Mouse (Mus musculus): ENCODE measurements around the gene Gabrr2. TPM values are rescaled to one million over a fixed set of nuclear protein-coding genes. Genes with fewer than 3 reads are reported as not detected.

Gene Gabrr2
- polyA plus RNA-seq, 1 experiment: not detected

DNA sequence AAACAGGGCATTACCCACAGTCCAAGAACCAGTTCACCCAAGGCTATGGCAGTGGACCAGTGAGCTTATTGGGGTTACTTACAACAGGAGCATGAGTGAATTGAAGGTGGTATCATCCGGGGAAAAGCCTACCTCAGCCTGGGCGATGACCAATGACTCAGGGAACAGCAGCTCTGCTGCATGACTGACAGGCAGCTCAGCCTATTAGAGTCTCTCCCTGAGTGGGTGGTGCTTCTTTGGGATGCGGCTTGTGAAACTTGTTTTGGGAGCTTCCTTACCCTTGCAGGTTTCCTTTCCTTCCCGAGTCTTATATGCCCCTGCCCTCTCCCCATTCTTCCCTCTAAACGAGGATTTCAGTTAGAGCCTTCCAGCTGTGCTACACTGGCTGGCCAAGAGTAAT is 10.1 kb upstream of the Gabrr2 start:
- Histone ChIP-seq H3K27me3 (ENCODE audit: control insufficient read depth, insufficient read depth, low read length, poor library complexity, severe bottlenecking) (no peaks in the 10 kb centered on the region), H3K4me1 (ENCODE audit: control insufficient read depth, insufficient read depth, low read length) (no peaks in the 10 kb centered on the region), H3K4me3 (ENCODE audit: low read depth, low read length) (no peak overlapping the region), H3K9ac (ENCODE audit: low read depth, poor library complexity, severe bottlenecking) (no peak overlapping the region), H3K9me3 (replicated peaks; ENCODE audit: control insufficient read depth, insufficient read depth, low read length, poor library complexity, severe bottlenecking) (no peaks in the 10 kb centered on the region), H3K27ac (ENCODE audit: insufficient read depth, low read length) (no peak overlapping the region), H3K36me3 (ENCODE audit: control insufficient read depth, insufficient read depth, low read length, poor library complexity, severe bottlenecking) (no peaks in the 10 kb centered on the region)
- no peak for TF ChIP-seq CTCF (IDR thresholded peaks at IDR 0.05; ENCODE audit: low read depth, low read length)
- no peak for TF ChIP-seq POLR2A (IDR thresholded peaks at IDR 0.05; ENCODE audit: insufficient read depth, low read length)
- no peak for TF ChIP-seq EP300 (IDR thresholded peaks at IDR 0.05; ENCODE audit: insufficient read depth, low read depth, low read length)

DNA sequence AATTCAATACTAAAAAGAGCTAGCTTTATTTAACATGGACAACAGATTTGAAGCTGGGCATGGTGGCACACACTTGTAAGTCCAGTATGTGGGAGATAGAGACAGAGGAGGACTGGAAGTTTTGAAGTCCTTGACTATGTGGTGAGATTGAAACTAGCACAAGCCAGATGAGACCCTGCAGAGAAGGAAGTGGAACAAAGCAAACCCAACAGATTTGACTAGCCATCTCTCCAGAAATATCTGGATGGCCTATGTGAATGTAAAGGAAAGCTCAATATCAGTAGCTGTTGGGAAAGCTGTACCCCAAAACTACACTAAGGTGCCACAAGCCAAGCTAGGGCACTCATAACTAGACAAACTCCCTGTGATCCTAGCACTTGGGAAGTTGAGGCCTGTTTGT is 8.4 kb upstream of the Gabrr2 start:
- H3K4me1 ChIP-seq (ENCODE audit: control insufficient read depth, insufficient read depth, low read length): no peaks in the 10 kb centered on the region
- H3K27ac ChIP-seq (ENCODE audit: insufficient read depth, low read length): no peak overlapping the region
- H3K4me3 ChIP-seq (ENCODE audit: low read depth, low read length): no peak overlapping the region
- H3K27me3 ChIP-seq (ENCODE audit: control insufficient read depth, insufficient read depth, low read length, poor library complexity, severe bottlenecking): no peaks in the 10 kb centered on the region
- no peaks in the 10 kb centered on the region for H3K9me3 ChIP-seq (replicated peaks; ENCODE audit: control insufficient read depth, insufficient read depth, low read length, poor library complexity, severe bottlenecking)
- no peak overlapping the region for H3K9ac ChIP-seq (ENCODE audit: low read depth, poor library complexity, severe bottlenecking)
- TF ChIP-seq EP300 (IDR thresholded peaks at IDR 0.05; ENCODE audit: insufficient read depth, low read depth, low read length): no peak
- TF ChIP-seq POLR2A (IDR thresholded peaks at IDR 0.05; ENCODE audit: insufficient read depth, low read length): no peak
- TF ChIP-seq CTCF (IDR thresholded peaks at IDR 0.05; ENCODE audit: low read depth, low read length): no peak
- H3K36me3 ChIP-seq (ENCODE audit: control insufficient read depth, insufficient read depth, low read length, poor library complexity, severe bottlenecking): no peaks in the 10 kb centered on the region

DNA sequence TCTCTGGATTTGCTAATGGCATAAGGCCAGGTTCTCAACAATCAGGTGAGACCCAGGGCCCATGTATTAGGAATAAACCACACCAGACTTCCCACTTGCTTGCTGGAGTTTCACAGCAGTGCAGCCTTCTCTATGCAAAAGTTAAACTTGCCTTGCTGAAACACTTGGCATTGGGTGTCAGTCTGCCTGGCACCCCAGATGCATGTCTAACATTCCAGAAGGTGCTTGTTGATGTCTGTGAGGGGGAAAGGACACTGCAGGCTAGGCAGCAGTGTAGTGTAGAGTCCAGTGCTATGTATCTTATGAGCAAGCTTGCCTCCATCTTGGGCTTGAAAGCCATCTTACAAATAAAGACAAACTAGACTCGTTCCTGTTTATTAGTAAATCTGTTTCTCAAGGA is 6.5 kb upstream of the Gabrr2 start:
- no peak overlapping the region for H3K27ac ChIP-seq (ENCODE audit: insufficient read depth, low read length)
- TF ChIP-seq POLR2A (IDR thresholded peaks at IDR 0.05; ENCODE audit: insufficient read depth, low read length) (no peak), CTCF (IDR thresholded peaks at IDR 0.05; ENCODE audit: low read depth, low read length) (no peak), EP300 (IDR thresholded peaks at IDR 0.05; ENCODE audit: insufficient read depth, low read depth, low read length) (no peak)
- H3K9ac ChIP-seq (ENCODE audit: low read depth, poor library complexity, severe bottlenecking): no peak overlapping the region
- H3K4me1 ChIP-seq (ENCODE audit: control insufficient read depth, insufficient read depth, low read length): no peaks in the 10 kb centered on the region
- H3K27me3 ChIP-seq (ENCODE audit: control insufficient read depth, insufficient read depth, low read length, poor library complexity, severe bottlenecking): no peaks in the 10 kb centered on the region
- no peaks in the 10 kb centered on the region for H3K36me3 ChIP-seq (ENCODE audit: control insufficient read depth, insufficient read depth, low read length, poor library complexity, severe bottlenecking)
- no peak overlapping the region for H3K4me3 ChIP-seq (ENCODE audit: low read depth, low read length)
- H3K9me3 ChIP-seq (replicated peaks; ENCODE audit: control insufficient read depth, insufficient read depth, low read length, poor library complexity, severe bottlenecking): no peaks in the 10 kb centered on the region

DNA sequence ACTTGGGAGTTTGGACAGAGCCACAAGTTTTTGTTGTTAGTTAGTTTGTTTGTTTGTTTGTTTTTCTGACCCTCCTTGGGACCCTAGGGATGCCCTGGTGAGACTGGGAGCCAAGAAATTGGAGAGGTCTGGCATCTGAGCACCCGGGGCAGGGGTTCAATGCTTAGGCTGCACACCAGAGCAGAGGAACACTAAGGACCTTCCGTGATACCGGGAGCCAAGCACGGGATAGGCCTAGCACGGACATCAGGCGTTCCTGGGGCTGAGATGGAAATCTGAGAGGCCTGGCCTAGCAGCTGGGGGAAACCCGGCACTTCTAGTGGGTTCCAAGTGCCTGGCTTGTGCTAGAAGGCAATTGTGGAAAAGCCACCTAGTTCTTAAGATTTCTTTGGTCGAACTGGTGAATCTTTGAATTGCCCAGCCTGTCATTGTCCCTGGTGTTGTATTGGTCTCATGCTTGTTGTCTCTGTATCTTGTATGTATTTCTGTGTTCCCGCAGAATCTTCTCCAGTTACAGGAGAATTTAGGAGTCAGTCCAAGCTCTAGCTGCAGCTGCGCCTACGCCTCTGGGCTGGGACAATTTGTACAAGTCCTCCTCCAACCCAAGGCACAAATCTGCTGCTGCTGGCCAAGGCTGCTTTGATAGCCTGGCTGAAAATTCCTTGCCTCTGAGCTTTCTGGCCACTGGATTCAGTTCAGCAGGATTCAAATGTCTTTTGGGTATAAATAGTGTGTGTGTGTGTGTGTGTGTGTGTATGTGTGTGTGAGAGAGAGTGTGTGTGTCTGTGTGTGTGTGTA is 4.7 kb upstream of the Gabrr2 start:
- Histone ChIP-seq H3K9ac (ENCODE audit: low read depth, poor library complexity, severe bottlenecking) (no peak overlapping the region), H3K27me3 (ENCODE audit: control insufficient read depth, insufficient read depth, low read length, poor library complexity, severe bottlenecking) (no peaks in the 10 kb centered on the region), H3K36me3 (ENCODE audit: control insufficient read depth, insufficient read depth, low read length, poor library complexity, severe bottlenecking) (no peaks in the 10 kb centered on the region), H3K27ac (ENCODE audit: insufficient read depth, low read length) (no peak overlapping the region), H3K4me3 (ENCODE audit: low read depth, low read length) (no peak overlapping the region), H3K4me1 (ENCODE audit: control insufficient read depth, insufficient read depth, low read length) (no peaks in the 10 kb centered on the region), H3K9me3 (replicated peaks; ENCODE audit: control insufficient read depth, insufficient read depth, low read length, poor library complexity, severe bottlenecking) (no peaks in the 10 kb centered on the region)
- TF ChIP-seq EP300 (IDR thresholded peaks at IDR 0.05; ENCODE audit: insufficient read depth, low read depth, low read length) (no peak), CTCF (IDR thresholded peaks at IDR 0.05; ENCODE audit: low read depth, low read length) (no peak), POLR2A (IDR thresholded peaks at IDR 0.05; ENCODE audit: insufficient read depth, low read length) (no peak)

DNA sequence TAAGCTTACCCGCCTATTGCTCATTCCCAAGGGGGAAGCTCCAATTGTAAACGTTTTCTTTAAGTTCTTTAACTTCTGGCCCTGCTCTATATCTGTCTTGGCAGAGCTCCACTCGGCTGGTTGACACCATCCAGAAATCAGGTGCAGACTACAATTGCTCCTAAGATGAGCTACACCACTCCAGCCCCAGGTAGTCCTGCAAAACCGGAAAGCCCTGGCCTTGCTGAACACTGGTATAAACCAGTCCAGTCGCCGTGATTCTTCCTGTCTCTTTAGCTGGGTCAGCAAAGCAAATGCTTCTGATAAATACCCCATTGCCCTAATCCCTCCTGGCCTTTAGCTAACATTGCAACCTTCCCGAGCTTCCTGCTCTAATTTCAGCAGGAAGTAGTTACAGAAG is 1.6 kb upstream of the Gabrr2 start:
- Histone ChIP-seq H3K36me3 (ENCODE audit: control insufficient read depth, insufficient read depth, low read length, poor library complexity, severe bottlenecking) (no peaks in the 10 kb centered on the region), H3K9me3 (replicated peaks; ENCODE audit: control insufficient read depth, insufficient read depth, low read length, poor library complexity, severe bottlenecking) (no peaks in the 10 kb centered on the region), H3K27ac (ENCODE audit: insufficient read depth, low read length) (no peak overlapping the region), H3K27me3 (ENCODE audit: control insufficient read depth, insufficient read depth, low read length, poor library complexity, severe bottlenecking) (no peaks in the 10 kb centered on the region), H3K4me3 (ENCODE audit: low read depth, low read length) (no peak overlapping the region), H3K4me1 (ENCODE audit: control insufficient read depth, insufficient read depth, low read length) (no peaks in the 10 kb centered on the region), H3K9ac (ENCODE audit: low read depth, poor library complexity, severe bottlenecking) (no peak overlapping the region)
- TF ChIP-seq EP300 (IDR thresholded peaks at IDR 0.05; ENCODE audit: insufficient read depth, low read depth, low read length): no peak
- TF ChIP-seq CTCF (IDR thresholded peaks at IDR 0.05; ENCODE audit: low read depth, low read length): no peak

DNA sequence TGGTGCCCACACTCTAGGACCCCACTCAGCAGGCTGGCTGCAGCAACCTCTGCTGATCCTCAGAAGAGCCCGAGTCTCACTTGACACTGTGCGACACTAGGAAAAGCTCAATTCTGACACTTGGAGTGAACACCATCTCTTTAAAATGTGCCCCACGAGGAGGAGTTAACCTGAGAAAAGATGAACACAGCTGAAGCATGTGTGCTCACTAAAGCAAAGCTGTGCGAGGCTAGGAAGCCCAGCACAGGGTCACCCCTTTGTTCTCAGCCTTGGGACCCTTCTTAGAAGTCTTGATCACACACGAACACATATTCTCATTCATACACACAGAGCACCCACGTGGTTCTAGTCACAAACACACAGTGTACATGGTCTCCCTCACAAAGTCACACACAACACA is 2.2 kb downstream of the Gabrr2 start:
- H3K36me3 ChIP-seq (ENCODE audit: control insufficient read depth, insufficient read depth, low read length, poor library complexity, severe bottlenecking): no peaks in the 10 kb centered on the region
- H3K4me3 ChIP-seq (ENCODE audit: low read depth, low read length): no peak overlapping the region
- no peaks in the 10 kb centered on the region for H3K27me3 ChIP-seq (ENCODE audit: control insufficient read depth, insufficient read depth, low read length, poor library complexity, severe bottlenecking)
- no peaks in the 10 kb centered on the region for H3K9me3 ChIP-seq (replicated peaks; ENCODE audit: control insufficient read depth, insufficient read depth, low read length, poor library complexity, severe bottlenecking)
- H3K4me1 ChIP-seq (ENCODE audit: control insufficient read depth, insufficient read depth, low read length): no peaks in the 10 kb centered on the region
- no peak overlapping the region for H3K9ac ChIP-seq (ENCODE audit: low read depth, poor library complexity, severe bottlenecking)
- TF ChIP-seq POLR2A (IDR thresholded peaks at IDR 0.05; ENCODE audit: insufficient read depth, low read length) (no peak), CTCF (IDR thresholded peaks at IDR 0.05; ENCODE audit: low read depth, low read length) (no peak), EP300 (IDR thresholded peaks at IDR 0.05; ENCODE audit: insufficient read depth, low read depth, low read length) (no peak)
- H3K27ac ChIP-seq (ENCODE audit: insufficient read depth, low read length): no peak overlapping the region

All from ES-Bruce4 (cell line).